Mouse (Mus musculus) left cerebral cortex, adult 18-20 months (tissue): Measurements from ENCODE around the gene Olfr740. TPM values are rescaled to one million over a fixed set of nuclear protein-coding genes. Genes with fewer than 3 reads are reported as not detected.

Experiments used
- DNase-seq, 2 experiments: peaks; one replicate each; pipeline ENCODE4 v3.0.0; 2021 to 2022; ENCODE audit warnings: low spot score in 2 of 2, mixed read lengths in 1 of 2
- long read RNA-seq, 2 experiments: library from polyadenylated mRNA; stranded (forward); transcript quantifications; one replicate each; pipeline ENCODE4 v2.0.0; 2021
- total RNA-seq, 2 experiments: library from RNA; stranded (reverse); gene quantifications; 2 replicates each; pipeline ENCODE4 v1.2.3; 2021

Olfr740 gene
- total RNA-seq, result not detected
- long read RNA-seq, experiment 1, partial matches to known transcripts, result 0 of 1 reads
- long read RNA-seq, experiment 1, other reads (novel, unspliced or antisense), result 1 of 1 reads
- long read RNA-seq, experiment 2, result 0 reads

DNA sequence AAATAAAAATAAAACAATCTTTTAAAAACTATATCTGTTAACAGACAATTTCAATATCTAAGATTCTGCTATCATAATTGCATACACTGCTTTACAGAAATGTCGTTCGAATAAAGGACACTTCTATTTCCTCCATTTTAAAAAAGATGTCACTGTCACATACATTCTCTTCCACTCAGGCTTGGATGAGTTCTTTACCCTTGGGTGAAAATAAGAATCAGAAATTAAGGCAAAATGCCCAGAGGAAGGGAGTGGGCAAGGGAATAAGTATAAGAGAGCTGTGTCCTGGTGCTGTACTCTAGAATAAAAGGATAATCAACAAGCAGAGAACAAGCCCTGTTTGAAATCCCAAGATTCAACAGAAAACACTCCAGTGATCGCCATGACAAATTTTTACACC is at the start of gene Olfr740:
Gene Olfr740 (plus strand): TSS at position 301 of the 400 bp plus-strand sequence.
- no peak for DNase-seq

DNA sequence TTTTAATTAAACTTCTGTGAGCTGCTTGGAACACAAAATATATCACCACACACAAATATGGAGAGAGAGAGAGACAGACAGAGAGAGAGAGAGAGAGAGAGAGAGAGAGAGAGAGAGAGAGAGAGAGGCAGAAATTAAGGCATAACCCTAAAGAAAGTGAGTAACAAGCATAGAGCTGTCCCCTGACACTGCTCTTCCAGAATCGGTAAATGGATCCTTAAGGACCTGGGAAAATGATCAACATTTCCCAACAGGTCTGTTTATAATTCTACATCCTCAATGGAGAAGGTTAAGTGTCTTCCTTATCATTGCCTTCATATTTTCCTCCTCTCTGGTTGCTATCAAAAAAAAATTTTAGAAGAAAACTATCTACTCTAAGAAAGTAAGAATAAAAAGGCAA is 38.1 kb upstream of the Olfr740 start, which contains the start of gene Olfr738:
Gene Olfr738 (plus strand): TSS at position 301 of the 400 bp plus-strand sequence.
- DNase-seq, result no peak

DNA sequence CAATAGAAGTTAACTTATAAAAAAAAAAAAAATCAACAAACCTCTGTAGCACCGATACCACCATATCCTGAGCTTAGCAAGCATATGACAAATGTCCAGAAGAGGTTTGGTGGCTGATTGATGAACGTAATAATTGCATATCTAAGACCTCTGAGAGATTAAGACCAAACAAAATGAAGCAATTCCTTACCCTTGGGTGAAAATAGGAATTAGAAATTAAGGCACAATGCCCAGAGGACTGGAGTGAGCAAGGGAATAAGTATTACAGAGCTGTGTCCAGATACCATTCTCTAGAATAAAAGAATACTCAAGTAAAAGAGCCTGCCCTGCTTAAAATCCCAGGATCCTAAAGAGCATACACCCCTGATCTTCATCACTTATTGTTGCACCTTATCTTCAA is 27.0 kb upstream of the Olfr740 start, which contains the start of gene Olfr739:
Gene Olfr739 (plus strand): TSS at position 301 of the 400 bp plus-strand sequence.
- DNase-seq, result no peak

DNA sequence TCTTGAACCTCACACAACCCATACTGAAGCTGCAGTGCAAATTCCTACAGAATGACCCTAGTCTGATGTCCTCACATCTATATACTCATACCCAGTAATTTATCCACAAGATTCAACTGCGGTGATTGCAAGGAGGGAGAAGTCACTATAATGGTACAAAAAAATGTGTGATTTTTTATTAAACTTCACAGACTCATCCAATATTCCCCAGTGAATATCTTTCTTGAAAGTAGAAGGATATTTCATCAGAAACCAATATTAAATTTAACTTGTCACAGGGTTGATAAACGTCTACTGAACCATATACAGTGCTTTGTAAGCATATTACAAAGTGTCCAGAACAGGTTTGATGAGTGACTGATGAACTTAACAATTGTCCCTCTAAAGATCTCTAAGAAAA is 27.1 kb downstream of the Olfr740 start, which contains the start of gene Olfr741:
Gene Olfr741 (plus strand): TSS at position 301 of the 400 bp plus-strand sequence.
- no peak for DNase-seq

DNA sequence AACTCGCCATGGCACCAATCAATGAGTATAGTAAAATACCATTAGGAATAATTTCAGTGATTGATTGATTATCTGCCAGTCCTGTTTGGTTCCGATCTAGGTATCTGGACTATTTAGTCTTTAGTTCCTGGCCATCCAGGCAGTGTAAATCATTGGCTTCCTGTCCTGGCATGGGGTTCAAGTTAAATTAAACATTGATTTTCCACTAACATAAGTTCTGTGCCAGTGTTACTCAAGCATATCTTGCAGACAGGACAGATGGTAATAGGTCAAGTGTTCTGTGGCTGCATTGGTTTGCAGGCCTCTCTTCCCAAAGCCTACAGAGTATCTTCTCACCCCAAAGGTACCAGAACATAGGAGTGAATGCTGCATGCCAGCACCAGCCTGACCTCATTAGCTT is 33.1 kb downstream of the Olfr740 start:
- DNase-seq, result no peak

DNA sequence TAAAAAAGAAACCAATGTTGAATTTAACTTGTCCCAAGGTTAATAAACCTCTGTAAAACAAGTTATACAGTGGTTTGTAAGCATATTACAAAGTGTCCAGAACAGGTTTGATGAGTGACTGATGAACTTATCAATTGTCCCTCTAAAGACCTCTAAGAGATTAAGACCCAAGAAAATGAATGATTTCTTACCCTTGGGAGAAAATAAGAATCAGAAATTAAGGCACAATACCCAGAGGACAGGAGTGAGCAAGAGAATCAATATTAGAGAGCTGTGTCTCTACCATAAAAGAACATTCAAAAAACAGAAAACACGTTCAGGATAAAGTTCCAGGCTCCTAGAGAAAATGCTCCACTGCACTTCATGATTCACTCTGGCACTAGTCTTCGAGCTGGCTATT is 58.0 kb downstream of the Olfr740 start, which contains the start of gene Olfr742:
Gene Olfr742 (plus strand): TSS at position 301 of the 400 bp plus-strand sequence.
- no peak for DNase-seq

Other genes starting within 250 kb of the Olfr740 start
- gene Olfr731, start 203.7 kb upstream of the Olfr740 start, total RNA-seq, result not detected
- not detected for gene Olfr732, start 161.3 kb upstream of the Olfr740 start, total RNA-seq
- gene Olfr733, start 144.0 kb upstream of the Olfr740 start, total RNA-seq, result not detected
- not detected for gene Olfr734, start 118.8 kb upstream of the Olfr740 start, total RNA-seq
- not detected for gene Olfr735, start 96.7 kb upstream of the Olfr740 start, total RNA-seq
- gene Tlr11, start 87.6 kb upstream of the Olfr740 start, total RNA-seq, result not detected
- gene Olfr736, start 64.4 kb upstream of the Olfr740 start, total RNA-seq, result not detected
- gene Olfr738, start 38.0 kb upstream of the Olfr740 start, total RNA-seq, result not detected
- not detected for gene Olfr739, start 26.9 kb upstream of the Olfr740 start, total RNA-seq
- not detected for gene Olfr741, start 27.2 kb downstream of the Olfr740 start, total RNA-seq
- not detected for gene Olfr742, start 58.1 kb downstream of the Olfr740 start, total RNA-seq
- gene Olfr743, start 76.3 kb downstream of the Olfr740 start, total RNA-seq, result not detected
- gene Olfr744, start 169.3 kb downstream of the Olfr740 start, total RNA-seq, result not detected
- gene Olfr745, start 193.8 kb downstream of the Olfr740 start, total RNA-seq, result not detected
- gene Olfr746, start 201.5 kb downstream of the Olfr740 start, total RNA-seq, result not detected
- not detected for gene Olfr747, start 247.7 kb downstream of the Olfr740 start, total RNA-seq